Mouse (Mus musculus) stomach, embryonic 14.5 days (tissue): ENCODE results near the gene Hoxb8. TPM values are rescaled to one million over a fixed set of nuclear protein-coding genes. Genes with fewer than 3 reads are reported as not detected.

Experiments
- ATAC-seq: fragments of 200-750 bp; cut with Nextera tagmentation; 2 replicates; pipeline ENCODE4 v1.8.0; 2017; ENCODE audit warnings: low read depth, moderate TSS enrichment; ENCODE audit not compliant: insufficient number of reproducible peaks, insufficient read depth, low FRiP score
- H3K27ac ChIP-seq: fragments of 300-500 bp; sonication (generic); 2 replicates; pipeline ENCODE4 v1.5.1; 2014; ENCODE audit warnings: mild to moderate bottlenecking, low read length, moderate library complexity, mixed read lengths
- H3K27me3 ChIP-seq: fragments of 300-500 bp; sonication (generic); 2 replicates; pipeline ENCODE4 v1.6.1; 2014; ENCODE audit warnings: low read length, control low read depth, mixed read lengths; ENCODE audit not compliant: control insufficient read depth, insufficient read depth
- H3K36me3 ChIP-seq: fragments of 300-500 bp; sonication (generic); 2 replicates; pipeline ENCODE4 v1.6.1; 2014; ENCODE audit warnings: mild to moderate bottlenecking, control low read depth, low read length, moderate library complexity, mixed read lengths; ENCODE audit not compliant: control insufficient read depth, insufficient read depth
- H3K4me1 ChIP-seq: fragments of 300-500 bp; sonication (generic); 2 replicates; pipeline ENCODE4 v1.6.1; 2014; ENCODE audit warnings: low read length, control low read depth, mixed read lengths; ENCODE audit not compliant: control insufficient read depth, insufficient read depth
- H3K4me2 ChIP-seq: fragments of 300-500 bp; sonication (generic); replicated peaks from 2 replicates; pipeline ENCODE4 v1.6.1; 2014; ENCODE audit warnings: low read depth, low read length, control low read depth
- H3K4me3 ChIP-seq: fragments of 300-500 bp; sonication (generic); 2 replicates; pipeline ENCODE4 v1.5.1; 2014; ENCODE audit warnings: low read depth, low read length, control low read depth
- H3K9ac ChIP-seq: fragments of 300-500 bp; sonication (generic); replicated peaks from 2 replicates; pipeline ENCODE4 v1.6.1; 2014; ENCODE audit warnings: low read depth, mild to moderate bottlenecking, control low read depth, low read length, moderate library complexity, mixed read lengths
- H3K9me3 ChIP-seq: fragments of 300-500 bp; sonication (generic); 2 replicates; pipeline ENCODE4 v1.6.1; 2016; ENCODE audit warnings: low read depth, low read length, control low read depth; ENCODE audit not compliant: control insufficient read depth
- WGBS: fragments of 180-500 bp; shearing (Covaris S2); extraction: QIAGEN DNeasy Blood & Tissue Kit; methylation state at CpG from one replicate; pipeline ENCODE4 v1.1.7; 2014; 5-methylcytosine and 5-hydroxymethylcytosine counted together
- polyA plus RNA-seq: library from polyadenylated mRNA; unstranded; fragments of >200 nt; fragmentation: Nextera tagmentation; extraction: Ambion mirVana; gene quantifications from 2 replicates; pipeline ENCODE4 v1.2.1, GENCODE M21; 2014

Gene Hoxb8
- polyA plus RNA-seq, 1 experiment from 2014 or later = 2.3 TPM

DNA sequence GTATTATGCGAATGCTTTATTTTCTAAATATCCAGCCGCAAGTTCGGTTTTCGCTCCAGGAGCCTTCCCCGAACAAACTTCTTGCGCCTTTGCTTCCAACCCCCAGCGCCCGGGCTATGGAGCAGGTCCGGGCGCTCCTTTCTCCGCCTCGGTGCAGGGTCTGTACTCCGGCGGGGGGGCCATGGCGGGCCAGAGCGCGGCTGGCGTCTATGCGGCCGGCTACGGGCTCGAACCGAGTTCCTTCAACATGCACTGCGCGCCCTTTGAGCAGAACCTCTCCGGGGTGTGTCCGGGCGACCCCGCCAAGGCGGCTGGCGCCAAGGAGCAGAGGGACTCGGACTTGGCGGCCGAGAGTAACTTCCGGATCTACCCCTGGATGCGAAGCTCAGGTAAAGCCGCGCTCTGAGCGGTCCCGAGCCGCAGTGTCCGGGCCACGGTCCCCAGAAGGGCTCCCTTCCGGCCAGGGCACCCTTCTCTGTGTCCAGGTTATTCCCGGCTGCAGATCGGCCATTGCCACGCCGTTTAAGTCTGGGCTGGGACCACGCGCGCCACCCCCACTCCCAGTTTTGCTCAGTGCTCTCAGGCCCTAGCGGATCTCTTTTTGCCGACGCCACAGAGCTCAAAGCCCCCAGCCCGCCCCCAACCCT, 5.2 kb downstream of the Hoxb8 start:
- Histone ChIP-seq H3K4me1 (0 out of 2 replicates have a peak, but pooled peaks cover 4% of the 10 kb centered on the region), H3K27ac (peak overlapping the region; percentile 89), H3K4me2 (peak overlapping the region; percentile 51), H3K9ac (peak overlapping the region; percentile 61), H3K36me3 (no peaks in the 10 kb centered on the region), H3K4me3 (peak overlapping the region; percentile 43), H3K9me3 (no peaks in the 10 kb centered on the region), H3K27me3 (peaks cover 28% of the 10 kb centered on the region)
- no peak for ATAC-seq
- 1% methylated on average over 55 of the region's 55 CpGs for WGBS

DNA sequence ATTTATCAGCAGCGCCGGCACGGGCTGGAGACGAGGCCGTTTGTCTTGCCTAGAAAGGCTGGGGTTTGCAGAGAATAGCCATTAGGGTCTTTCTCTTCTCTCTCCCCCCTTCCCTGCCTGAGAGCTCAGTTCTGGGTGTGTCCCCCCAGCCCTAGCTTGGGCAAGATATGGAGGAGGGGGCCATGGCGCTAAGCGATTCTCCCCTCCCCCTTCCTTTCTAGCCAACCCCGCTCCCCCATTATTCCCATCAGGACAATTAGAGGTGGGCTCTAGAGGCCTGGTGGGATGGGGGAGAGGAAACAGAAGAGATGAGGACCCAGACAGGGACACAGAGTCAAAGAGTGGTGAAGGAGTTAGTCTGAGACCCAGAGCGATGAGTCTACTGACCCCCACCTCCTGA, 5.7 kb downstream of the Hoxb8 start:
- Histone ChIP-seq H3K36me3 (no peaks in the 10 kb centered on the region), H3K4me1 (0 out of 2 replicates have a peak, but pooled peaks cover 4% of the 10 kb centered on the region), H3K9ac (peak overlapping the region; percentile 61), H3K4me2 (peak overlapping the region; percentile 51), H3K9me3 (no peaks in the 10 kb centered on the region), H3K27ac (peak overlapping the region; percentile 89), H3K27me3 (peaks cover 27% of the 10 kb centered on the region), H3K4me3 (peak overlapping the region; percentile 43)
- WGBS = 4% methylated on average over 9 of the region's 9 CpGs
- ATAC-seq = no peak

DNA sequence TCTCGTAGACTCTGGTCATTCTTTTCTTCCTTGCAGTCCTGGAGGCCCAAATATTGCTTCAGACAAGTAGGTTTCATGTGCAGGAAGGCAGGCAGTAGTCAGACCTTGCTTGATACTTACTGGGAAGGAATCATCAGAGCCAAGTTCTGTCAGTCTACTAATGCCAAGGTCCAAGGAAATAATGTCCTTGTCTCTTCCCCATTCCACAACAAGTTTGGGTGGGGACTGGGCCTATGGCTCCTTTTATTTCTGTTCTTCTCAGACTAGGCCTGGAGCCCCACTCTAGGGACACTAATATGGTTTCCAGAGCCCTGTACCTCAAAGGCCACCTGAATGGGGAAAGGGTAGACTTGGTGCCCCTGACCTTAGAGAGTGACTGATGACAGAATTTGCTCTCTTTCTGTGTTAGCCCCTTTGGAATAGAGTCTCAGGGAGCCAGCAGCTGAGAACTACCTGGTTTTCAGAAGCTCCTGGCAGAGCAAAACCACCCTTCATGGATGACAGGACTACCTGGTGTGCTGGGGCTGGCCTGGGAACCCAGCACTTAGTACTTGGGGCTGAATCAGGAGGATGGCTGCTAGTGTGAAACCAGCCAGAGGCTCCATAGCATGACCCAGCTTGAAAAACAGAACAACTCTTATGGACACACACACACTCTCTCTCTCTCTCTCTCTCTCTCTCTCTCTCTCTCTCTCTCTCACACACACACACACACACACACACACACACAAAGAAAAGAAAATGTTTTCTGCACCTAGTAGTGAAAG, 6.9 kb downstream of the Hoxb8 start:
- H3K4me2 ChIP-seq = peak overlapping the region; percentile 51; the same call in 1 of the 2 replicates
- H3K9me3 ChIP-seq = no peaks in the 10 kb centered on the region
- H3K27me3 ChIP-seq = peaks cover 36% of the 10 kb centered on the region
- no peaks in the 10 kb centered on the region for H3K36me3 ChIP-seq
- H3K4me3 ChIP-seq = no peak overlapping the region
- H3K4me1 ChIP-seq = 0 out of 2 replicates have a peak, but pooled peaks cover 4% of the 10 kb centered on the region
- H3K9ac ChIP-seq = no peak overlapping the region
- WGBS = 47% methylated on average over 1 of the region's 1 CpGs
- H3K27ac ChIP-seq = no peak overlapping the region
- ATAC-seq = no peak

DNA sequence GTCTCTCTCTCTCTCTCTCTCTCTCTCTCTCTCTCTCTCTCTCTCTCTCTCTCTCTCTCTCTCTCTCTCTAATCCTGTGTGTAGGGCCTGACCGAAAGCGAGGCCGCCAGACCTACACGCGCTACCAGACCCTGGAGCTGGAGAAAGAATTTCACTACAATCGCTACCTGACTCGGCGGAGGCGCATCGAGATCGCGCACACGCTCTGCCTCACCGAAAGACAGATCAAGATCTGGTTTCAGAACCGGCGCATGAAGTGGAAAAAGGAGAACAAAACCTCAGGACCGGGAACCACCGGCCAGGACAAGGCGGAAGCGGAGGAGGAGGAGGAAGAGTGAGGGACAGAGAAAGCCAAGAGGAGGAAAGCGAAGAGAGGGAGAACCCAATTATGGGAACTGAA, 7.6 kb downstream of the Hoxb8 start:
- Histone ChIP-seq H3K4me3 (no peak overlapping the region), H3K27me3 (peaks cover 38% of the 10 kb centered on the region), H3K9ac (no peak overlapping the region), H3K4me1 (0 out of 2 replicates have a peak, but pooled peaks cover 4% of the 10 kb centered on the region), H3K9me3 (no peaks in the 10 kb centered on the region), H3K4me2 (no peak overlapping the region), H3K27ac (no peak overlapping the region), H3K36me3 (no peaks in the 10 kb centered on the region)
- no peak for ATAC-seq
- WGBS = 22% methylated on average over 21 of the region's 21 CpGs

DNA sequence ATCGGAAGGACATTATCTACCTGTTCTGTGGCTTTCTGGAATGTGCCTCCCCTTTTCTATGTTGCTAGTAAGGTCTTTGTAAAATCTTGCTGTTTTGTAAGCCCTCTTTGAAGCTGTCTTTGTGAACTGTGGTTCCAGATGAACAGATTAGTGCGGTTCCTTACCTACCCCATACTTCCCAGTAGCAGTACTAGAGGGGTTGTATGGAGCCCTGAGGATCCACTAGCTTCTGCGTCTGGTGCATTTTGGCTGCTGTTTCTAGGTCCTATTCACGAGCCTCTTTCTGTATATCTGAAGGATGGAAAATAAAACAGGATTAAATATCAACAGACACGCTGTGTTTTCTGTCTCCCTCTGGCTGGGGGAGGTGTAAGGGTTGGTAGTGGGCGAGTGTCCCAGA, 8.1 kb downstream of the Hoxb8 start:
- H3K9ac ChIP-seq = no peak overlapping the region
- no peak overlapping the region for H3K4me2 ChIP-seq
- 32% methylated on average over 6 of the region's 6 CpGs for WGBS
- H3K4me3 ChIP-seq = no peak overlapping the region
- 0 out of 2 replicates have a peak, but pooled peaks cover 4% of the 10 kb centered on the region for H3K4me1 ChIP-seq
- H3K27me3 ChIP-seq = peaks cover 38% of the 10 kb centered on the region
- H3K9me3 ChIP-seq = no peaks in the 10 kb centered on the region
- no peaks in the 10 kb centered on the region for H3K36me3 ChIP-seq
- no peak overlapping the region for H3K27ac ChIP-seq
- ATAC-seq = no peak

DNA sequence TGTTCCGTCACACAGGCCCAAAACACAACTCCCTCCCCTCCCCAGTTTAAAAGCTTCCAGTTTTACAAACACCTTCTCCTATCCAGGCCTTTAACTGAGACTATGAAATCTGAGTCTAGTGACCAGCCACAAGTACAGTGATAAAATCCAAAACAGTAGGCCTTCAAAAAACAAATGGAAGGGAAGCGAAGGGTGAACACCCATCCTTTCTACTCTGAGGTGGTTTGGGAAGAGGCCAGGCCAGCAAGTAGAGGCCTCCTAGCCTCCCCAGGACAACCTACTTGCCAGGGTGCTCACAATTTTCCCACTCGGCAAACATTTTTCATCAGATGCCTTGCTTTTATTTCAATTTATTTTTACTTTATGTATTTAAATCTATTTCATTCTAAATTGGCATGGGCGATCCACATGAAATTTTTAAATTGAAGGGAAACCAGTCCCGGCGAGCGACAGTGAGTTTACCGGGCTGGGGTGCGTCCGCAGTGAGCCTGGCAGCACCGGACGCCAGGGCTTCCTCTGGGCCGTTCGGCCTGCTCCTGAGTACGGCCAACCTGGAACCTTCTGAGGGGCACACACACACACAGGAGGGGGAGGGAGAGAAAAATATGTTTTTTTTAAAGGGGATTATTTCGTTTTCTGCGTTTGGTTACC, 9.1 kb downstream of the Hoxb8 start:
- H3K4me3 ChIP-seq = no peak overlapping the region
- H3K9me3 ChIP-seq = no peaks in the 10 kb centered on the region
- H3K4me2 ChIP-seq = no peak overlapping the region
- H3K36me3 ChIP-seq = no peaks in the 10 kb centered on the region
- H3K27me3 ChIP-seq = peaks cover 38% of the 10 kb centered on the region
- peak overlapping the region; percentile 82; the same call in 1 of the 2 replicates for H3K27ac ChIP-seq
- H3K9ac ChIP-seq = no peak overlapping the region
- H3K4me1 ChIP-seq = peaks cover 8% of the 10 kb centered on the region; the same call in 1 of the 2 replicates
- WGBS = 26% methylated on average over 17 of the region's 17 CpGs
- no peak for ATAC-seq

DNA sequence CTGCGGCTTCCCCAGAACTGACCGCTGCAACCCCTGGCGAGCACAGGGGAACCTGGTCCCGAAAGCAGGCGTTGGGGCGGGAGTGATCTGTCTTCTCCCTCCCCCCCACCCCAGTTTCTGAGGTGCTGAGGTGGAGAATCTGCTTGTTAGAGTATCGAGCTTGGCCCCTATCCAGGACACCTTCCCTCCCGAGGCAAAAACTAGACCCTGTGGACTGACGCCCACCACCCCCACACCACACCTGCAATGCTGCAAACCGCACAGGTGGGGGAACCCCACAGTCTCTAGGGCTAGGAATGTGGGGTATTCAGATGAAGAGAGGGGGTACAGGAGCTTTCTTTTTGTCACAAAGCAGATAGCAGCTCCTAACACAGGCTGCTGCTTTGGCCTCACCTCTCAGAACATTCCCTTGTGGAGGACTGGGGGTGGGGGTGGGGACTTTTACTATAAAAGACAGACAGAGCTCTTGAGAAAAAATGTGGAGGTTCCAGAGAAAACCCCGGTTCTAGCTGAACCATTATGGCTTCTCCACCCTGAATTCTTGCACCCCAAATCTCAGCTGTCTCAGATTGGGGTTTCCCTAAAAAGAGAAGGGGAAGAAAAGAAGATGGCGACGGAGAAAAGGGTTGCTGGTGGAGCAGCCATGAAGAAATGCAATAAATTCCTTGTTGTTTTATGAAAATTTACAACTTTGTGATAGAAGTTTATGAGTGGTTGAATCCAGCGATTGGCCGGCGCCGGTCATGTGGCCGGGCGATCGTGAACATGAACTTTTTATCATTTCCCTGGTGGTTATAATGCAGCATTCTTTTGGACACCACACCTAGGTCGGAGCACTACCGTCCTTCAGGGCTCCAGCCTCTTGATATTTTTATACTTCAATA, 10.2 kb downstream of the Hoxb8 start, which contains the start of gene Hoxb6:
Gene Hoxb6, plus strand, starts transcription at position 796 of the 884 bp plus-strand sequence.
- Histone ChIP-seq H3K27ac (peak within 1 kb of the TSS; percentile 82), H3K9me3 (no peaks in the 10 kb centered on the region), H3K36me3 (no peaks in the 10 kb centered on the region), H3K4me1 (peaks cover 8% of the 10 kb centered on the region; the same call in 1 of the 2 replicates), H3K4me3 (peak within 1 kb of the TSS; percentile 38), H3K4me2 (peak within 1 kb of the TSS; percentile 52), H3K27me3 (peaks cover 40% of the 10 kb centered on the region; the same call in 1 of the 2 replicates), H3K9ac (peak within 1 kb of the TSS; percentile 37)
- no peak for ATAC-seq
- 10% methylated on average over 22 of the region's 22 CpGs for WGBS
